Mouse (Mus musculus) hindbrain, embryonic 13.5 days (tissue): ENCODE results near the gene Ubtf. TPM values are rescaled to one million over a fixed set of nuclear protein-coding genes. Genes with fewer than 3 reads are reported as not detected.
A peak's percentile ranks its signal among the peaks of the same experiment; 100 is the strongest.
"Not testable (repeated sequence)": the region's sequence is repeated elsewhere in the genome, so short reads cannot be mapped to it uniquely, and the experiment has no call there.

ENCODE experiments used
- ATAC-seq: fragments of 200-750 bp; cut with Nextera tagmentation; 2 replicates; pipeline ENCODE4 v1.8.0; 2017; ENCODE audit warnings: moderate TSS enrichment; ENCODE audit not compliant: low FRiP score
- H3K27ac ChIP-seq: fragments of 300-500 bp; sonication (generic); 2 replicates; pipeline ENCODE4 v1.5.1; 2015; ENCODE audit warnings: inconsistent platforms, mild to moderate bottlenecking, moderate library complexity
- H3K27me3 ChIP-seq: fragments of 300-500 bp; sonication (generic); 2 replicates; pipeline ENCODE4 v1.6.1; 2015; ENCODE audit warnings: mild to moderate bottlenecking, inconsistent platforms
- H3K36me3 ChIP-seq: fragments of 300-500 bp; sonication (generic); 2 replicates; pipeline ENCODE4 v1.6.1; 2015; ENCODE audit warnings: mild to moderate bottlenecking, inconsistent platforms
- H3K4me1 ChIP-seq: fragments of 300-500 bp; sonication (generic); replicated peaks from 2 replicates; pipeline ENCODE4 v1.6.1; 2015; ENCODE audit warnings: inconsistent platforms
- H3K4me2 ChIP-seq: fragments of 300-500 bp; sonication (generic); 2 replicates; pipeline ENCODE4 v1.6.1; 2015; ENCODE audit warnings: inconsistent platforms, mild to moderate bottlenecking, moderate library complexity
- H3K4me3 ChIP-seq: fragments of 300-500 bp; sonication (generic); 2 replicates; pipeline ENCODE4 v1.5.1; 2015; ENCODE audit warnings: mild to moderate bottlenecking, inconsistent platforms
- H3K9ac ChIP-seq: fragments of 300-500 bp; sonication (generic); 2 replicates; pipeline ENCODE4 v1.6.1; 2015; ENCODE audit warnings: mild to moderate bottlenecking, inconsistent platforms
- H3K9me3 ChIP-seq: fragments of 300-500 bp; sonication (generic); 2 replicates; pipeline ENCODE4 v1.6.1; 2016; ENCODE audit warnings: inconsistent platforms
- WGBS: fragments of 180-500 bp; shearing (Covaris S2); methylation state at CpG from one replicate; pipeline ENCODE4 v1.1.7; 2015; 5-methylcytosine and 5-hydroxymethylcytosine counted together
- polyA plus RNA-seq: library from polyadenylated mRNA; unstranded; fragments of >200 nt; fragmentation: Nextera tagmentation; extraction: Ambion mirVana; gene quantifications from 2 replicates; pipeline ENCODE4 v1.2.1, GENCODE M21; 2015

Ubtf gene
- polyA plus RNA-seq, 1 experiment from 2014 or later: 82.7 TPM

DNA sequence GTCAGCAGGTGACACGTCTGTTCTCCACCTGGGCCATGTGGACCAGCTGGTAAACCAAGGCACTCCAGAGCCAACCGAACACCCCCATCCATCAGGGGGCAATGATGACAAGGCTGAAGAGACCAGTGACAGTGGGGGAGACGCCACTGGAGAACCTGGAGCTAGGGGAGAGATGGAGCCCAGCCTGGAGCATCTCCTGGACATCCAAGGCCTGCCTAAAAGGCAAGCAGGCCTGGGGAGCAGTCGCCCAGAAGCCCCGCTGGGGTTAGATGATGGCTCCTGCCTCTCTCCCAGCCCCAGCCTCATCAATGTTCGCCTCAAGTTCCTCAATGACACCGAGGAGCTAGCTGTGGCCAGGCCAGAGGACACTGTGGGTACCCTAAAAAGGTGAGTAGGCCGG lies 32.1 kb downstream of the Ubtf start:
- Histone ChIP-seq H3K27ac (no peak overlapping the region), H3K36me3 (peaks cover 54% of the 10 kb centered on the region), H3K4me3 (no peak overlapping the region), H3K4me2 (no peak overlapping the region), H3K27me3 (no peaks in the 10 kb centered on the region), H3K9ac (peak overlapping the region; percentile 29; the same call in 1 of the 2 replicates), H3K9me3 (no peaks in the 10 kb centered on the region), H3K4me1 (peaks cover 33% of the 10 kb centered on the region)
- 87% methylated on average over 8 of the region's 8 CpGs for WGBS
- ATAC-seq: no peak

DNA sequence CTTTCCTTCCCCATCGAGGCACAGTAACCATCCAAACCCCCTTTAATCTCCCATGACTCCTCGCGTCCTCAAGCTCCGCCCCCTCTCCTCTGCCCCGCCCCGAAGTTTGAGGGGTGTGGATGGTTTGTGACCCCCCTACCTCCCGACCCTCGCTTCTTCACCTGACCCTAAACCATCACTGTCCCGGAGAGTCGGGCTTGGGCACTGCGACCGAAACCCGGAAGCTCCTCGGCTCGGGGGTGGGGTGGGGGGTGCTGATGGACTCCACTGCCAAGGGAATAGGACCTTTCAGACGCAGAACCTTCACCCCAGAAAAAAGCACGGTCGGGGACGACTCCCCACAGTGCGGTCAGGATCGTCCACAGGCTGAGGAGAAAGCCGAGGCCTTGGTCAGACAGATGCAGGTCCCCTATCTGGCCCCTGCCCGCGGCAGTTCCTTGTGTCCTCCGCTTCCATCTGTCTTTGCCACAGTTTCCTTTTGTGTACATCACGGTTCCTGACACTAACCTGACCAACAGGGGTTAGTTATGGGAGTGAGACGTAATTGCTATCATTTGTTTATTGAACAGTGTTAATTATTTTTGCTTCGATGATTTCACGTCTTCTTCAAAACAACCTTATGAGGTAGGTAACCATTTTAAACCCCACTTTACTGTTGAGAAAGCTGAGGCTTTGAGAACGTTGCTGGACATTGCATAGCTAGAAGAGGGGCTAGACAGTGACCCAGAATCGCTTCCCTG lies 34.3 kb downstream of the Ubtf start:
- peak; percentile 76 for ATAC-seq
- H3K4me1 ChIP-seq: peaks cover 33% of the 10 kb centered on the region
- peak overlapping the region; percentile 81 for H3K4me2 ChIP-seq
- H3K9me3 ChIP-seq: no peaks in the 10 kb centered on the region
- H3K9ac ChIP-seq: peak overlapping the region; percentile 96
- peaks cover 31% of the 10 kb centered on the region for H3K36me3 ChIP-seq
- WGBS: 4% methylated on average over 31 of the region's 31 CpGs
- peak overlapping the region; percentile 88 for H3K27ac ChIP-seq
- no peaks in the 10 kb centered on the region for H3K27me3 ChIP-seq
- peak overlapping the region; percentile 78 for H3K4me3 ChIP-seq

DNA sequence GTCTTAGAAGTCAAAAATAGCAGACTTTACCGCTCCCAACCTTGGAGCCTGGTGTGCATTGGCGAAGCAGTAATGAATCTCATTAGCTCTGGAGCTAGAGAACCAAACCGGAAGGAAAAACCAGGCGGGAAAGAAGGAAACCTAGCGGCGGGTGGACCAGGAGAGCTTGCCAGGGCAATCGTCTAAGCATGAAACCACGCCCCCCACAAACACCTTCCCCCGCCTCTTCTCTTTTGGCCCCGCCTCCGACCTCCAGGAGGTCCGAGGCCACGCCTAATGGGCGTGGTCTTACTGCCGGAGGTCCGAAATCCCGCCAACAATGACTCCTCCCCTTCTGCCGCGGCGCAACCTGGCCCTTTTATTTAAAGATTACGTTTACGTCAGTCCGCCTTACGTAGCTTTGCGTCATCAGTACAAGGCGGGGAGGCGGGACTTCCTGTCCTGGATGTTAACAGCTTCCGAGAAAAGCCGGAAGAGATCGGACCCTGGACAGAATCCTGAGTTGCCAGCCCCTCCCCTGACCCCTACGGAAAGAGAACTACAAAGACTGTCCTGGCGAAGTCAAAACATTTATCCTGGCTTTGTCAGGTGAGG lies 34.9 kb downstream of the Ubtf start, which contains the start of gene Tmub2:
Gene Tmub2 (plus strand): TSS at position 431 of the 594 bp plus-strand sequence.
- Histone ChIP-seq H3K36me3 (peaks cover 25% of the 10 kb centered on the region), H3K4me2 (peak within 1 kb of the TSS; percentile 81), H3K27ac (peak within 1 kb of the TSS; percentile 88), H3K9me3 (no peaks in the 10 kb centered on the region), H3K9ac (peak within 1 kb of the TSS; percentile 96), H3K4me1 (peaks cover 33% of the 10 kb centered on the region), H3K4me3 (peak within 1 kb of the TSS; percentile 78), H3K27me3 (no peaks in the 10 kb centered on the region)
- peak; percentile 93 for ATAC-seq
- under 1% methylated on average over 32 of the region's 32 CpGs for WGBS

DNA sequence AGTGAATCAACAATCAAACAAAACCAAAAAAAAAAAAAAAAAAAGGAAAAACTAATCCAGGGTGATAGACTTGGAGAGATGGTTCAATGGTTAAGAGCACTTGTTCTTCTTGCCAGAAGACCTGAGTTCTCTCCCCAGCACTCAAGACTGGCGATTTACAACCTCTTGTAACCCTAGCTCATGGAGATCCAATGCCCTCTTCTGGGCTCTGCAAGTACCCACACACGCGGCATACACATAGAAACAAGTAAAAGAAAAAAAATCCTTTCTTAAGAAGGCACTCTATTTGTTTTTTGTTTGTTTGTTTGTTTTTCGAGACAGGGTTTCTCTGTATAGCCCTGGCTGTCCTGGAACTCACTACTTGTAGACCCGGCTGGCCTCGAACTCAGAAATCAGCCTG lies 35.6 kb downstream of the Ubtf start:
- 90% methylated on average over 6 of the region's 6 CpGs for WGBS
- no peaks in the 10 kb centered on the region for H3K27me3 ChIP-seq

DNA sequence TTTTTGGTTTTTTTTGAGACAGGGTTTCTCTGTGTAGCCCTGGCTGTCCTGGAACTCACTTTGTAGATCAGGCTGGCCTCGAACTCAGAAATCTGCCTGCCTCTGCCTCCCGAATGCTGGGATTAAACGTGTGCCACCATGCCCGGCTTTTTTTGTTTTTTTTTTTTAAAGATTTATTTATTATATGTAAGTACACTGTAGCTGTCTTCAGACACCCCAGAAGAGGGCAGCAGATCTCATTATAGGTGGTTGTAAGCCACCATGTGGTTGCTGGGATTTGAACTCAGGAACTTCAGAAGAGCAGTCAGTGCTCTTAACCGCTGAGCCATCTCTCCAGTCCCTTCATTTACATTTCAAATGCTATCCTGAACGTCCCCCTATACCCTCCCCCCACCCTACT lies 39.3 kb downstream of the Ubtf start:
- H3K9ac ChIP-seq, H3K27ac ChIP-seq, H3K9me3 ChIP-seq, H3K4me3 ChIP-seq, H3K36me3 ChIP-seq, H3K4me2 ChIP-seq, ATAC-seq: not testable (repeated sequence)
- Histone ChIP-seq H3K4me1 (peaks cover 12% of the 10 kb centered on the region), H3K27me3 (peaks cover 15% of the 10 kb centered on the region)
- WGBS: 75% methylated on average over 6 of the region's 6 CpGs

More for the DNA sequence above, 35.6 kb downstream of the Ubtf start:
- peak overlapping the region; percentile 78 for H3K4me3 ChIP-seq
- no peaks in the 10 kb centered on the region for H3K9me3 ChIP-seq
- peak overlapping the region; percentile 81 for H3K4me2 ChIP-seq
- H3K4me1 ChIP-seq: peaks cover 28% of the 10 kb centered on the region
- no peak for ATAC-seq
- peaks cover 18% of the 10 kb centered on the region for H3K36me3 ChIP-seq
- H3K27ac ChIP-seq: peak overlapping the region; percentile 88
- no peak overlapping the region for H3K9ac ChIP-seq

GRCm38 (mm10) chr11:102279595-102279994 lies 39.9 kb downstream of the Ubtf start:
- H3K27me3 ChIP-seq: peaks cover 17% of the 10 kb centered on the region
- H3K9ac ChIP-seq: no peak overlapping the region
- no peak overlapping the region for H3K4me2 ChIP-seq
- ATAC-seq: no peak
- H3K27ac ChIP-seq: no peak overlapping the region
- 98% methylated on average over 3 of the region's 3 CpGs for WGBS
- no peaks in the 10 kb centered on the region for H3K36me3 ChIP-seq
- no peak overlapping the region for H3K4me3 ChIP-seq
- peaks cover 12% of the 10 kb centered on the region for H3K4me1 ChIP-seq
- H3K9me3 ChIP-seq: no peaks in the 10 kb centered on the region

GRCm38 (mm10) chr11:102277754-102278153 lies 41.8 kb downstream of the Ubtf start:
- Histone ChIP-seq H3K4me2 (no peak overlapping the region), H3K27ac (no peak overlapping the region), H3K36me3 (no peaks in the 10 kb centered on the region), H3K27me3 (peaks cover 17% of the 10 kb centered on the region), H3K4me3 (no peak overlapping the region), H3K9ac (no peak overlapping the region), H3K4me1 (peaks cover 12% of the 10 kb centered on the region), H3K9me3 (no peaks in the 10 kb centered on the region)
- no peak for ATAC-seq
- 42% methylated on average over 8 of the region's 12 CpGs for WGBS

DNA sequence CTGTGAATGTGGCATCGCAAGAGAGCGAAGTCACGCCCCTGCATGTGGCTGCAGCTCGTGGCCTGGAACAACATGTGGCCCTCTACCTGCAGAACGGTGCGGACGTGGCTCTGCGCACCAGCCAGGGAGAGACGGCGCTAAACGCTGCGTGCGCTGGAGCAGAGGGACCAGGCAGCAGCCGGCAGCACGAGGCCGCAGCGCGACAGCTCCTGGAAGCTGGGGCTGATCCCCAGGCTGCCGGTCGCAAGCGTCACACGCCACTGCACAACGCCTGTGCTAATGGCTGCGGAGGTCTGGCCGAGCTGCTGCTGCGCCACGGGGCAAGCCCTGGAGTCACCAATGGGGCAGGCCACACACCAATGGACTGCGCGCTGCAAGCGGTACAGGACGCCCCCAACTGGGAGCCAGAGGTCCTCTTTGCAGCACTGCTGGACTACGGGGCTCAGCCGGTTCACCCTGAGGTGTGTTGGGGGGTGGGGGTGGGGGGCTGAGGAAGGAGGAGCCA lies 43.1 kb downstream of the Ubtf start:
- Histone ChIP-seq H3K36me3 (no peaks in the 10 kb centered on the region), H3K4me3 (peak overlapping the region; percentile 39), H3K27me3 (peaks cover 17% of the 10 kb centered on the region), H3K4me1 (peaks cover 12% of the 10 kb centered on the region), H3K9me3 (no peaks in the 10 kb centered on the region), H3K27ac (peak overlapping the region; percentile 44; the same call in 1 of the 2 replicates), H3K4me2 (peak overlapping the region; percentile 78), H3K9ac (peak overlapping the region; percentile 74)
- WGBS: 1% methylated on average over 33 of the region's 33 CpGs
- ATAC-seq: peak; percentile 71

- no peak within 1 kb of the TSS for H3K27ac ChIP-seq
- 81% methylated on average over 12 of the region's 12 CpGs for WGBS
- no peaks in the 10 kb centered on the region for H3K27me3 ChIP-seq
- ATAC-seq: no peak
- H3K4me3 ChIP-seq: no peak within 1 kb of the TSS
- H3K4me1 ChIP-seq: peaks cover 7% of the 10 kb centered on the region
- H3K9ac ChIP-seq: 0 out of 2 replicates have a peak within 1 kb of the TSS, but pooled peaks have one; percentile 9
- no peaks in the 10 kb centered on the region for H3K36me3 ChIP-seq
- no peak within 1 kb of the TSS for H3K4me2 ChIP-seq
- no peaks in the 10 kb centered on the region for H3K9me3 ChIP-seq
These were observed 50.9 kb downstream of the Ubtf start, which contains the start of gene Asb16 for GRCm38 (mm10) chr11:102268520-102269244. Asb16 (plus strand) TSS chr11:102268743.

- Histone ChIP-seq H3K4me3 (no peak overlapping the region), H3K4me1 (peaks cover 7% of the 10 kb centered on the region), H3K36me3 (no peaks in the 10 kb centered on the region), H3K27ac (no peak overlapping the region), H3K9me3 (no peaks in the 10 kb centered on the region), H3K4me2 (no peak overlapping the region), H3K27me3 (no peaks in the 10 kb centered on the region), H3K9ac (no peak overlapping the region)
- WGBS: 7% methylated on average over 11 of the region's 11 CpGs
- peak; percentile 59; the same call in 1 of the 2 replicates for ATAC-seq
These were observed 52.1 kb downstream of the Ubtf start for GRCm38 (mm10) chr11:102267480-102267879.

GRCm38 (mm10) chr11:102266631-102267355 lies 52.7 kb downstream of the Ubtf start:
- Histone ChIP-seq H3K4me2 (no peak overlapping the region), H3K4me3 (no peak overlapping the region), H3K36me3 (no peaks in the 10 kb centered on the region), H3K4me1 (peaks cover 7% of the 10 kb centered on the region), H3K9ac (no peak overlapping the region), H3K9me3 (no peaks in the 10 kb centered on the region), H3K27me3 (no peaks in the 10 kb centered on the region), H3K27ac (no peak overlapping the region)
- 89% methylated on average over 8 of the region's 8 CpGs for WGBS
- ATAC-seq: no peak
